Mouse (Mus musculus) small intestine, adult 2 months (tissue): Measurements from ENCODE around the gene Mpp1.

Experiments
- CTCF ChIP-seq: fragments of 200-500 bp; IDR thresholded peaks from 2 replicates; pipeline ENCODE4 v1.5.1; 2012; ENCODE audit warnings: low read depth, mild to moderate bottlenecking, control low read depth, inconsistent platforms, low read length, moderate library complexity, mixed read lengths; ENCODE audit not compliant: insufficient replicate concordance, insufficient read length; ENCODE audit errors: extremely low read depth
- POLR2A ChIP-seq: fragments of 200-500 bp; IDR thresholded peaks from 2 replicates; pipeline ENCODE4 v1.6.1; 2012; ENCODE audit warnings: low read depth, mild to moderate bottlenecking, control low read depth, inconsistent platforms, low read length, moderate library complexity

GRCm38 (mm10) chrX:75115550-75115949, 15.3 kb downstream of the Mpp1 start:
- TF ChIP-seq CTCF (no peak), POLR2A (no peak)
